Mouse (Mus musculus): Measurements from ENCODE around the gene Hoxa4. TPM values are rescaled to one million over a fixed set of nuclear protein-coding genes. Genes with fewer than 3 reads are reported as not detected.

The Hoxa4 gene
- polyA plus RNA-seq, 1 experiment from 2014 or later: 3.6 TPM

DNA sequence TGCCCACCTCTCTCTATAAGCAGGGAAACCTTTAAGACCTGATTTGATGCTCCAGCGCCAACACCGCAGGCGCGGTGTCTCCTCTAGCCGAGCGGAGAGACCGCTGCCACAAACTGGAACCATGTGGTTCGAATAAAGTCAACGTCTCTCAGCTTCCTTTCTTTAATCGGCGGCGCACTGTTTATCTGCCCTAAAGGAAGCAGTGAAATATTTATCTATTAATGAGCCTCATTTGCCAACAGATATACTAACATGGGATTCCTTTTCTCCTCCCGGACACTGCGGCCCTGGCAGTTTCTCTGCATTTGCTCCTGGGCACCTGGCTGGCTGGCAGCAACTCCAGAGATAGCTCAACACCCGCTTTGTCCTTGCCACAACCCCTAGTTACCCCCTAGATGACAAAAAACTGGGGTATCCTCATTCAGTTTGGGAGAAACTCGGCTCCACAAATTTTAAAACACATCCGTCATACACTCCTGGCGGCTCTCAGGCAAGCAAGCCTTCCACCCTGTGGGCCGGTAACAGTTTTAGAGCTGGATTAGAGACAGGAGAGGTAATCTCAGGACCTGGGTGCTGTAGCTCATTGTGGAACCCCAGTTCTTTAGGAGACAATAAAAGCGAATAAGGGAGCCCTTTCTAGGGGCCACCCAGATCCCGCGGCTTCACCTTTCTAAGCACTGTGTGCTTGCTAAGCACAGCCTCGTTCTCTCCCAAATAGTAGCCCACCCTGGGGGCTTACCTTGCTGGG lies 26.5 kb upstream of the Hoxa4 start:
- WGBS: 19% methylated on average over 23 of the region's 23 CpGs
- Histone ChIP-seq H3K4me3 (ENCODE audit: low read depth, low read length) (peak overlapping the region; percentile 38), H3K4me2 (replicated peaks; ENCODE audit: low read depth) (peak overlapping the region; percentile 58), H3K9me3 (ENCODE audit: control insufficient read depth) (no peaks in the 10 kb centered on the region), H3K4me1 (replicated peaks; ENCODE audit: control insufficient read depth, insufficient read depth, low read length) (no peaks in the 10 kb centered on the region; the same call in 1 of the 2 replicates), H3K27ac (ENCODE audit: low read depth, low read length) (no peak overlapping the region), H3K27me3 (replicated peaks; ENCODE audit: control insufficient read depth, insufficient read depth, low read length) (peaks cover 95% of the 10 kb centered on the region), H3K36me3 (ENCODE audit: control insufficient read depth, insufficient read depth) (no peaks in the 10 kb centered on the region), H3K9ac (ENCODE audit: low read depth, low read length) (no peak overlapping the region)
- no peak for ATAC-seq
- no peak for TF ChIP-seq CTCF (IDR thresholded peaks at IDR 0.05; ENCODE audit: low read depth)

DNA sequence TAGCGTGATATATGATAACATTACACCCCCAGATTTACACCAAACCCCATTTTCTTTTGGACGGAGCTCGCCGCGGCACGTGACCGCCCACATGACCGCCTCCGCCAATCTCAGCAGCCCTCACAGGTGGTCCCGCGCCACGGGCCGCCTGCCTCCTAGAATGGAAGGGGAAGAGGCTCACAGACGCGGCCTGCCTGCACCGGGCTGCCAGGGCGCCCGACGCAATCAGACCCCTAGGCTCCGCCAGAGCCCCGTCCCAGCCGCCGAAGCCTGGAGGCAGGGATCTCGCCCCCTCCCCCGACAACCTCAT lies 25.9 kb upstream of the Hoxa4 start:
- peak overlapping the region; percentile 38 for H3K4me3 ChIP-seq (ENCODE audit: low read depth, low read length)
- H3K4me2 ChIP-seq (replicated peaks; ENCODE audit: low read depth): peak overlapping the region; percentile 58
- WGBS: 1% methylated on average over 24 of the region's 25 CpGs
- no peak overlapping the region for H3K27ac ChIP-seq (ENCODE audit: low read depth, low read length)
- H3K27me3 ChIP-seq (replicated peaks; ENCODE audit: control insufficient read depth, insufficient read depth, low read length): peaks cover 95% of the 10 kb centered on the region
- H3K9ac ChIP-seq (ENCODE audit: low read depth, low read length): no peak overlapping the region
- H3K9me3 ChIP-seq (ENCODE audit: control insufficient read depth): no peaks in the 10 kb centered on the region
- H3K36me3 ChIP-seq (ENCODE audit: control insufficient read depth, insufficient read depth): no peaks in the 10 kb centered on the region
- 0 out of 2 replicates have a peak, but pooled peaks have one; percentile 10 for ATAC-seq
- H3K4me1 ChIP-seq (replicated peaks; ENCODE audit: control insufficient read depth, insufficient read depth, low read length): no peaks in the 10 kb centered on the region; the same call in 1 of the 2 replicates
- TF ChIP-seq CTCF (IDR thresholded peaks at IDR 0.05; ENCODE audit: low read depth): no peak

DNA sequence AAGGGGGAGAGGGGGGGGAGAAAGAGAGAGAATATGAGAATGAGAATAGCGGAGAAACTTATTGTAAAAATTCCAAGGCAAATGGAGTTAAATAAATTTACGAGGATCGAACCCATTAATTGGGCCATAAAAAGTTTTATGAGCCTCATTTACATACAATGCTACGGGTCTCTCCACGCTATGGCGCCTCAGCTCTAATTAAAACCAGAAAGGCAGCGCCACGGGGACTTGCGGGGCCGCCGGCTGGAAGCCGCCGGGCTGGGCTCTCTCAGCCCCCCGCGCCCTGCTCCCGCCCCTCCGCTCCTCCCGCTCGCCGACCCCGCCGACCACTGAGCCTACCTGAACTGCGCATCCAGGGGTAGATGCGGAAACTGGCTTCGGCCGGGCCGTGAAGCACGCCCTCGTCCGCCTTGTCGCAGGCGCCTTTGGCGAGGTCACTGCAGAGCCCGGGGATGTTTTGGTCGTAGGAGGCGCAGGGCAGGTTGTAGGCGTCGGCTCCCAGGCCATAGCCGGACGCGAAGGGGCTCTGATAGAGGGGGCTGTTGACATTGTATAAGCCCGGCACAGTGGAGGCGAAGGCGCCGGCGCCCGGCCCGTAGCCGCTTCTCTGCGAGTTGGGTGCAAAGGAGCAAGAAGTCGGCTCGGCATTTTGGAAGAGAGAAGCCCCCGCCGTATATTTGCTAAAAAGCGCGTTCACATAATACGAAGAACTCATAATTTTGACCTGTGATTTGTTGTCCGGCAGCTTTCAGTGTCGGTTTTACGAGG lies 25.3 kb upstream of the Hoxa4 start:
- no peak for TF ChIP-seq CTCF (IDR thresholded peaks at IDR 0.05; ENCODE audit: low read depth)
- Histone ChIP-seq H3K4me2 (replicated peaks; ENCODE audit: low read depth) (peak overlapping the region; percentile 58), H3K4me1 (replicated peaks; ENCODE audit: control insufficient read depth, insufficient read depth, low read length) (no peaks in the 10 kb centered on the region), H3K36me3 (ENCODE audit: control insufficient read depth, insufficient read depth) (no peaks in the 10 kb centered on the region), H3K4me3 (ENCODE audit: low read depth, low read length) (peak overlapping the region; percentile 38), H3K27ac (ENCODE audit: low read depth, low read length) (peak overlapping the region; percentile 23; the same call in 1 of the 2 replicates), H3K27me3 (replicated peaks; ENCODE audit: control insufficient read depth, insufficient read depth, low read length) (peaks cover 94% of the 10 kb centered on the region), H3K9me3 (ENCODE audit: control insufficient read depth) (no peaks in the 10 kb centered on the region), H3K9ac (ENCODE audit: low read depth, low read length) (0 out of 2 replicates have a peak overlapping the region, but pooled peaks have one; percentile 22)
- no peak for ATAC-seq
- 1% methylated on average over 59 of the region's 60 CpGs for WGBS

DNA sequence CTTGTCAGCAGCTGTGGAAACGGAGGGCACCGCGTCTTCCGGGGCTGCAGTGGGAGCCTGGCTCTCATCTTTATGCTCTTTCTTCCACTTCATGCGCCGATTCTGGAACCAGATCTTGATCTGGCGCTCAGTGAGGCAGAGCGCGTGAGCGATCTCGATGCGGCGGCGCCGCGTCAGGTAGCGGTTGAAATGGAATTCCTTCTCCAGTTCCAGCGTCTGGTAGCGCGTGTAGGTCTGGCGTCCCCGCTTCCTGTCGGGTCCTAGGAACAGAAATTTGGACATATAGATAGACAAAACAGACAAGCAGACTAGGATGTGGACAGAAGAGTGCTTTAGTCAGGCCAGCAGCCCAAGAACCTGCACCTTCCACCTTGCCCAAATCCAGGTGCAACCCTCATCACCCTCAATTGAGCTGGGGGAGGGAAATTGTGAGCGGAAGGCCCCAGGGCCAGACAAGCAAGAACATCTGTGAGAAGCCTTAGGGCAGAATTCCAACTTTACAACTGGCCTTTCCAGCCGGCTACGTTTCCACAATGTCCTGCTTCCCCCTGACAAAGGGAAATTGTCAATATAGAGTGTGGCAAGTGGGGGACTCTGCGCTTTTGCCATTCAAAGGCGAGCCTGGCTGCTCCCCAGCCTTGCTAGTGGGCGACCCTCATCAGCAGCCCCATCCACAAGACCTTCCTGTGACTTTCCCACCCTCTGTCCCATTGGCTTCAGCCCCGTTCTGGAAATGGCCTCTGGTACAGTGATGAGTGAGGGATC lies 24.4 kb upstream of the Hoxa4 start:
- 9% methylated on average over 30 of the region's 30 CpGs for WGBS
- Histone ChIP-seq H3K27ac (ENCODE audit: low read depth, low read length) (no peak overlapping the region), H3K4me3 (ENCODE audit: low read depth, low read length) (peak overlapping the region; percentile 38), H3K9me3 (ENCODE audit: control insufficient read depth) (no peaks in the 10 kb centered on the region), H3K4me2 (replicated peaks; ENCODE audit: low read depth) (peak overlapping the region; percentile 58), H3K4me1 (replicated peaks; ENCODE audit: control insufficient read depth, insufficient read depth, low read length) (no peaks in the 10 kb centered on the region), H3K36me3 (ENCODE audit: control insufficient read depth, insufficient read depth) (no peaks in the 10 kb centered on the region), H3K9ac (ENCODE audit: low read depth, low read length) (no peak overlapping the region), H3K27me3 (replicated peaks; ENCODE audit: control insufficient read depth, insufficient read depth, low read length) (peaks cover 95% of the 10 kb centered on the region)
- TF ChIP-seq CTCF (IDR thresholded peaks at IDR 0.05; ENCODE audit: low read depth): no peak
- ATAC-seq: no peak

DNA sequence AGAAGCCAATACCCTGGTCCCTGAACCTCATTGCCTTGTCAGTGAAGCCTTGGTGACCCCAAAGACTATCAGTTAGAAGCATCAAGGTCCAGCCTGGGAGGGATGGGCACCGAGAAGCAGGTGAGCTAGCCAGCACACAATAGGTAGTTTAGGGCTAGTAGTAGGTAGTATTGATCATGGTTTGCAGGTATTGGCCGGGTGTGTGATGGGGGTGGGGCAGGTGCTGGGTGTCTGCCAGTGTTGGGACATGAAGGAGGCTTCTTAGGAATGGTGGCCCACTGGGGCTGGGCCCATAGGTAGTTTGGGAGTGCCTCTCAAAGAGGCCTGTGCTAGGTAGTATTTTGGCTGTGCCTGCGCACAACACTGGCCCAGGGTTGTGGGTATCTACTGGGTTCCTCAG lies 23.5 kb upstream of the Hoxa4 start:
- H3K4me3 ChIP-seq (ENCODE audit: low read depth, low read length): no peak overlapping the region
- H3K4me2 ChIP-seq (replicated peaks; ENCODE audit: low read depth): no peak overlapping the region

DNA sequence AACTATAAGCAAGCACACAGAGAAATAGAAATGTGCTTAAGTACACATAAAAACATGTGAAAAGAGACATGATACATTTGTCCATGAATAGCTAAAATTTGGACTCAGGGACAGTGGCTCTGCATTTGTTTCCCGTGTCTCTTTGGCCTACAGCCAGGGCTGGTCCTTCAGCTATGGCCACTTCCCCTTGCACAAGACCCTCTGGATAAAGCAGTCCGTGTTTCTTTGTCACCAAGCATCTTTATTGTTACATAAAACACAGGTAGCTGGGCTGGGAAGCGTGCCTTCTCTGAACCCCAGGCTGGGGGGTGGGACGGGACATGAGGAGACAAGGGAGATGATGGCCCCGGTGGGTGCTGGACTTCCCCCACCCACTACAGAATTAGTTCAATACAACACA lies 22.7 kb upstream of the Hoxa4 start:
- Histone ChIP-seq H3K4me3 (ENCODE audit: low read depth, low read length) (no peak overlapping the region), H3K27me3 (replicated peaks; ENCODE audit: control insufficient read depth, insufficient read depth, low read length) (peaks cover 95% of the 10 kb centered on the region), H3K27ac (ENCODE audit: low read depth, low read length) (no peak overlapping the region), H3K4me2 (replicated peaks; ENCODE audit: low read depth) (no peak overlapping the region), H3K9ac (ENCODE audit: low read depth, low read length) (no peak overlapping the region), H3K9me3 (ENCODE audit: control insufficient read depth) (no peaks in the 10 kb centered on the region), H3K36me3 (ENCODE audit: control insufficient read depth, insufficient read depth) (no peaks in the 10 kb centered on the region), H3K4me1 (replicated peaks; ENCODE audit: control insufficient read depth, insufficient read depth, low read length) (no peaks in the 10 kb centered on the region)
- no peak for ATAC-seq
- TF ChIP-seq CTCF (IDR thresholded peaks at IDR 0.05; ENCODE audit: low read depth): no peak
- WGBS: 37% methylated on average over 5 of the region's 5 CpGs

More for the DNA sequence above, 23.5 kb upstream of the Hoxa4 start:
- H3K9me3 ChIP-seq (ENCODE audit: control insufficient read depth): no peaks in the 10 kb centered on the region
- ATAC-seq: no peak
- WGBS: 46% methylated on average over 3 of the region's 3 CpGs
- TF ChIP-seq CTCF (IDR thresholded peaks at IDR 0.05; ENCODE audit: low read depth): no peak
- H3K9ac ChIP-seq (ENCODE audit: low read depth, low read length): no peak overlapping the region
- peaks cover 93% of the 10 kb centered on the region for H3K27me3 ChIP-seq (replicated peaks; ENCODE audit: control insufficient read depth, insufficient read depth, low read length)
- H3K27ac ChIP-seq (ENCODE audit: low read depth, low read length): no peak overlapping the region
- H3K36me3 ChIP-seq (ENCODE audit: control insufficient read depth, insufficient read depth): no peaks in the 10 kb centered on the region
- H3K4me1 ChIP-seq (replicated peaks; ENCODE audit: control insufficient read depth, insufficient read depth, low read length): no peaks in the 10 kb centered on the region

All from intestine, postnatal 0 days (tissue).